Mouse (Mus musculus) embryonic facial prominence, embryonic 15.5 days (tissue): ENCODE measurements around the gene Scarb2. TPM values are rescaled to one million over a fixed set of nuclear protein-coding genes. Genes with fewer than 3 reads are reported as not detected.
A peak's percentile ranks its signal among the peaks of the same experiment; 100 is the strongest.
"Not testable (repeated sequence)": the region's sequence is repeated elsewhere in the genome, so short reads cannot be mapped to it uniquely, and the experiment has no call there.

ENCODE experiments used
- ATAC-seq: fragments of 200-750 bp; cut with Nextera tagmentation; 2 replicates; pipeline ENCODE4 v1.8.0; 2017; ENCODE audit warnings: low read depth, moderate TSS enrichment; ENCODE audit not compliant: insufficient number of reproducible peaks, low FRiP score, low TSS enrichment
- H3K27ac ChIP-seq: fragments of 300-500 bp; sonication (generic); replicated peaks from 2 replicates; pipeline ENCODE4 v1.5.1; 2015; ENCODE audit warnings: mild to moderate bottlenecking, inconsistent platforms
- H3K27me3 ChIP-seq: fragments of 300-500 bp; sonication (generic); 2 replicates; pipeline ENCODE4 v1.6.1; 2015; ENCODE audit warnings: inconsistent platforms
- H3K36me3 ChIP-seq: fragments of 300-500 bp; sonication (generic); 2 replicates; pipeline ENCODE4 v1.6.1; 2015; ENCODE audit warnings: mild to moderate bottlenecking, inconsistent platforms
- H3K4me1 ChIP-seq: fragments of 300-500 bp; sonication (generic); 2 replicates; pipeline ENCODE4 v1.6.1; 2015; ENCODE audit warnings: inconsistent platforms
- H3K4me2 ChIP-seq: fragments of 300-500 bp; sonication (generic); replicated peaks from 2 replicates; pipeline ENCODE4 v1.6.1; 2015; ENCODE audit warnings: mild to moderate bottlenecking, inconsistent platforms
- H3K4me3 ChIP-seq: fragments of 300-500 bp; sonication (generic); replicated peaks from 2 replicates; pipeline ENCODE4 v1.5.1; 2015; ENCODE audit warnings: mild to moderate bottlenecking, inconsistent platforms
- H3K9ac ChIP-seq: fragments of 300-500 bp; sonication (generic); 2 replicates; pipeline ENCODE4 v1.6.1; 2015; ENCODE audit warnings: inconsistent platforms
- H3K9me3 ChIP-seq: fragments of 300-500 bp; sonication (generic); replicated peaks from 2 replicates; pipeline ENCODE4 v1.6.1; 2016; ENCODE audit warnings: inconsistent platforms
- WGBS: fragments of 180-500 bp; shearing (Covaris S2); methylation state at CpG from one replicate; pipeline ENCODE4 v1.1.7; 2015; 5-methylcytosine and 5-hydroxymethylcytosine counted together
- polyA plus RNA-seq: library from polyadenylated mRNA; unstranded; fragments of >200 nt; fragmentation: Nextera tagmentation; extraction: Ambion mirVana; gene quantifications from 2 replicates; pipeline ENCODE4 v1.2.1, GENCODE M21; 2015

Scarb2 gene
- 11.9 and 12.4 TPM in 2 replicates for polyA plus RNA-seq

GRCm38 (mm10) chr5:92506733-92507132 is at the start of gene Scarb2:
Scarb2 (minus strand) TSS chr5:92506833.
- H3K27ac ChIP-seq = peak within 1 kb of the TSS; percentile 95

GRCm38 (mm10) chr5:92555905-92556304 is 49.3 kb upstream of the Scarb2 start:
- Histone ChIP-seq H3K27me3 (no peaks in the 10 kb centered on the region), H3K9me3 (no peaks in the 10 kb centered on the region), H3K36me3 (no peaks in the 10 kb centered on the region), H3K4me1 (peaks cover 10% of the 10 kb centered on the region; the same call in 1 of the 2 replicates), H3K27ac (no peak overlapping the region), H3K4me3 (no peak overlapping the region), H3K4me2 (no peak overlapping the region), H3K9ac (no peak overlapping the region)
- 88% methylated on average over 1 of the region's 1 CpGs for WGBS
- ATAC-seq = no peak

More at GRCm38 (mm10) chr5:92506733-92507132, at the start of gene Scarb2:
- Histone ChIP-seq H3K4me1 (peaks cover 10% of the 10 kb centered on the region; the same call in 1 of the 2 replicates), H3K4me2 (peak within 1 kb of the TSS; percentile 52), H3K27me3 (no peaks in the 10 kb centered on the region), H3K9ac (peak within 1 kb of the TSS; percentile 94; the same call in 1 of the 2 replicates), H3K4me3 (peak within 1 kb of the TSS; percentile 95), H3K36me3 (no peaks in the 10 kb centered on the region), H3K9me3 (no peaks in the 10 kb centered on the region)
- no peak for ATAC-seq

GRCm38 (mm10) chr5:92554891-92555511 is 48.4 kb upstream of the Scarb2 start, which contains the start of gene Fam47e:
Fam47e (plus strand) TSS chr5:92555069.
- Histone ChIP-seq H3K27ac (no peak within 1 kb of the TSS), H3K27me3 (no peaks in the 10 kb centered on the region), H3K9ac (no peak within 1 kb of the TSS), H3K4me1 (peaks cover 7% of the 10 kb centered on the region; the same call in 1 of the 2 replicates), H3K4me3 (no peak within 1 kb of the TSS), H3K4me2 (no peak within 1 kb of the TSS), H3K36me3 (no peaks in the 10 kb centered on the region), H3K9me3 (no peaks in the 10 kb centered on the region)
- 67% methylated on average over 16 of the region's 16 CpGs for WGBS
- 0 out of 2 replicates have a peak, but pooled peaks have one; percentile 47 for ATAC-seq

- Histone ChIP-seq H3K36me3 (no peaks in the 10 kb centered on the region), H3K27ac (no peak overlapping the region), H3K27me3 (no peaks in the 10 kb centered on the region), H3K4me2 (no peak overlapping the region), H3K4me3 (no peak overlapping the region), H3K4me1 (peaks cover 7% of the 10 kb centered on the region; the same call in 1 of the 2 replicates), H3K9me3 (no peaks in the 10 kb centered on the region), H3K9ac (no peak overlapping the region)
- WGBS = 72% methylated on average over 4 of the region's 4 CpGs
- no peak for ATAC-seq
Measured at GRCm38 (mm10) chr5:92554443-92554842, 47.8 kb upstream of the Scarb2 start.

DNA sequence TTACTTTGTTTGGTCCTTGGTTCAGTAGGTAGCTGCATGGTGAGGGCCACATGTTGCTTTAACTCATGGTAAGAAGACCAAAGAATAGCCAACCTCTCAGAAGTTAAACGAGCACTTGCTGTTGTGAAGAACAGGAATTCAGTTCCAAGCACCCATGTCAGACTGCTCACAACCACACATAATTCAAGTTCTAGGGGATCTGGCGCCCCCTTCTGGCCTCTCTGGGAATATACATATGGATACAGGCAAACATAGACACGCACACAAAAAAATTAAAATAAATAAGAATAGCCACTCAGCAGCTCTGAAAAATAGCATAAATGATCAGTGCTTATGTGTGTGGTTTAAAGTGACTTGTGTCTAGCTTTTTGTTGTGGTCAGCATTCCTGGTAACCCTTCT is 47.3 kb upstream of the Scarb2 start:
- H3K4me2 ChIP-seq = no peak overlapping the region
- no peaks in the 10 kb centered on the region for H3K27me3 ChIP-seq
- no peak overlapping the region for H3K27ac ChIP-seq
- 60% methylated on average over 3 of the region's 3 CpGs for WGBS
- no peak overlapping the region for H3K4me3 ChIP-seq
- no peak overlapping the region for H3K9ac ChIP-seq
- peaks cover 7% of the 10 kb centered on the region; the same call in 1 of the 2 replicates for H3K4me1 ChIP-seq
- no peaks in the 10 kb centered on the region for H3K9me3 ChIP-seq
- H3K36me3 ChIP-seq = no peaks in the 10 kb centered on the region
- no peak for ATAC-seq

DNA sequence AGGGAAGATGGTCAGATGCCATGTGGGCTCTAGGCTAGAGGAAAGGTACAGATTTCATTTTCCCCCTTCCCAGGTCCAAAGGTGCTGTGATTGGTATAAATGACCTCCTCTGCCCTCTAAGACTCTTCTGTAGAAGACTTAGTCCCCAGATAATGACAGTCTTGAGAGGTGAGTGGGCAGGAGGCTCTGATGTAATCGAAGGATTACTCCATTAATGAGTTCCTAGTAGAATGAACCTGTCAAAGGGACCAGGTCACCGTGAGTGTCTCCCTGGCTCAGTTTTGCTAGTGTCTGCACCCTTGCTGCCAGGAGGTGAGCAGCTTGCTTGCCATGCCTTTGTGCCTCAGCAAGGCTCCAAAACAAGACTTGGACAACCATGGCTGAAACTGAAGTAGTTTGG is 46.0 kb upstream of the Scarb2 start:
- 84% methylated on average over 2 of the region's 2 CpGs for WGBS
- Histone ChIP-seq H3K27me3 (no peaks in the 10 kb centered on the region), H3K4me3 (no peak overlapping the region), H3K4me1 (peaks cover 7% of the 10 kb centered on the region; the same call in 1 of the 2 replicates), H3K9me3 (no peaks in the 10 kb centered on the region), H3K36me3 (no peaks in the 10 kb centered on the region), H3K4me2 (no peak overlapping the region), H3K27ac (no peak overlapping the region), H3K9ac (no peak overlapping the region)
- ATAC-seq = no peak

GRCm38 (mm10) chr5:92539698-92540097 is 33.1 kb upstream of the Scarb2 start:
- H3K4me2 ChIP-seq = no peak overlapping the region
- H3K9ac ChIP-seq = no peak overlapping the region
- H3K4me1 ChIP-seq = no peaks in the 10 kb centered on the region
- H3K9me3 ChIP-seq = no peaks in the 10 kb centered on the region
- ATAC-seq = no peak
- no peaks in the 10 kb centered on the region for H3K36me3 ChIP-seq
- H3K27me3 ChIP-seq = no peaks in the 10 kb centered on the region
- no peak overlapping the region for H3K27ac ChIP-seq
- no peak overlapping the region for H3K4me3 ChIP-seq
- WGBS = 83% methylated on average over 4 of the region's 4 CpGs

- Histone ChIP-seq H3K36me3 (no peaks in the 10 kb centered on the region), H3K4me3 (no peak overlapping the region), H3K9ac (no peak overlapping the region), H3K27me3 (no peaks in the 10 kb centered on the region), H3K9me3 (no peaks in the 10 kb centered on the region), H3K4me2 (no peak overlapping the region), H3K4me1 (no peaks in the 10 kb centered on the region), H3K27ac (no peak overlapping the region)
- ATAC-seq = no peak
- 68% methylated on average over 6 of the region's 6 CpGs for WGBS
Measured at GRCm38 (mm10) chr5:92524821-92525258, 18.2 kb upstream of the Scarb2 start.

DNA sequence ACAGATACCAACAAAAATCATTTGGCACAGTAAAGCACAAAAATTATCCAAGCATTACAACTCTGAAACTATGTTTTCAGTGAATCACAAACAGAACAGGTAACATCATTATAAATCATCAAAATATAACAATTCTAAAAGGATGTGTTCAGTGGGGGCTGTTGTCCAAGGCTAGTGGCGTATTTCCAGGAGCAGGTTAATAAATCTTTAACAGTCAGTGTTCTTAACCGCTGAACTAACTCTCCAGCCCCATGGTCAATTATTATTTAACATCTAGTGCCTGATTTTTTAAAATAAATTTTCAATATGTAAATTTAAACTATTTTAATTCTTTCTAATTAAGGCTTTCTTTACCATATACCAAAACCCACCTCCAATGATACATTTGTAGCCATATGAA is 14.5 kb upstream of the Scarb2 start:
- not testable (repeated sequence) for H3K27ac ChIP-seq, H3K9me3 ChIP-seq, H3K27me3 ChIP-seq, H3K36me3 ChIP-seq, H3K4me3 ChIP-seq, H3K4me2 ChIP-seq, H3K9ac ChIP-seq, H3K4me1 ChIP-seq, ATAC-seq
- WGBS = 90% methylated on average over 2 of the region's 2 CpGs

GRCm38 (mm10) chr5:92512066-92512465 is 5.4 kb upstream of the Scarb2 start:
- Histone ChIP-seq H3K4me3 (no peak overlapping the region), H3K27ac (no peak overlapping the region), H3K36me3 (no peaks in the 10 kb centered on the region), H3K27me3 (no peaks in the 10 kb centered on the region), H3K4me1 (no peaks in the 10 kb centered on the region), H3K9ac (no peak overlapping the region), H3K4me2 (no peak overlapping the region), H3K9me3 (no peaks in the 10 kb centered on the region)
- WGBS = 90% methylated on average over 5 of the region's 5 CpGs
- no peak for ATAC-seq

- peaks cover 3% of the 10 kb centered on the region; the same call in 1 of the 2 replicates for H3K4me1 ChIP-seq
- no peaks in the 10 kb centered on the region for H3K9me3 ChIP-seq
- no peak overlapping the region for H3K9ac ChIP-seq
- no peak overlapping the region for H3K4me2 ChIP-seq
- no peak overlapping the region for H3K4me3 ChIP-seq
- no peak overlapping the region for H3K27ac ChIP-seq
- no peaks in the 10 kb centered on the region for H3K27me3 ChIP-seq
- H3K36me3 ChIP-seq = no peaks in the 10 kb centered on the region
- no peak for ATAC-seq
Measured at GRCm38 (mm10) chr5:92511256-92511655, 4.6 kb upstream of the Scarb2 start.

- no peak overlapping the region for H3K9ac ChIP-seq
- peaks cover 10% of the 10 kb centered on the region; the same call in 1 of the 2 replicates for H3K4me1 ChIP-seq
- no peak for ATAC-seq
- no peak overlapping the region for H3K27ac ChIP-seq
- H3K4me2 ChIP-seq = no peak overlapping the region
- H3K4me3 ChIP-seq = no peak overlapping the region
- WGBS = 87% methylated on average over 5 of the region's 5 CpGs
- H3K9me3 ChIP-seq = no peaks in the 10 kb centered on the region
- H3K27me3 ChIP-seq = no peaks in the 10 kb centered on the region
- no peaks in the 10 kb centered on the region for H3K36me3 ChIP-seq
Measured at GRCm38 (mm10) chr5:92508853-92509252, 2.2 kb upstream of the Scarb2 start.
